Mouse (Mus musculus) thymus, adult 2 months (tissue): ENCODE measurements around the gene Skp1a. TPM values are rescaled to one million over a fixed set of nuclear protein-coding genes. Genes with fewer than 3 reads are reported as not detected.

ENCODE experiments used
- DNase-seq: peaks from one replicate; pipeline ENCODE4 v3.0.0; 2021
- H3K27ac ChIP-seq: fragments of 200-500 bp; 2 replicates; pipeline ENCODE4 v1.5.1; 2012; ENCODE audit warnings: low read length, control low read depth; ENCODE audit not compliant: control insufficient read depth, insufficient read depth
- H3K27me3 ChIP-seq: fragments of 200-500 bp; 2 replicates; pipeline ENCODE4 v1.6.1; 2012; ENCODE audit warnings: mild to moderate bottlenecking, low read length, moderate library complexity, mixed read lengths; ENCODE audit not compliant: control insufficient read depth, insufficient read depth
- H3K36me3 ChIP-seq: fragments of 200-500 bp; 2 replicates; pipeline ENCODE4 v1.6.1; 2012; ENCODE audit warnings: mild to moderate bottlenecking, low read length, moderate library complexity; ENCODE audit not compliant: control insufficient read depth, insufficient read depth
- H3K4me1 ChIP-seq: fragments of 200-500 bp; replicated peaks from 2 replicates; pipeline ENCODE4 v1.6.1; 2012; ENCODE audit warnings: low read length; ENCODE audit not compliant: control insufficient read depth, insufficient read depth
- H3K4me3 ChIP-seq: fragments of 200-500 bp; 2 replicates; pipeline ENCODE4 v1.5.1; 2012; ENCODE audit warnings: mild to moderate bottlenecking, low read length, control low read depth, moderate library complexity; ENCODE audit not compliant: control insufficient read depth, insufficient read depth
- CTCF ChIP-seq: fragments of 200-500 bp; IDR thresholded peaks from 2 replicates; pipeline ENCODE4 v1.5.1; 2012; ENCODE audit warnings: mild to moderate bottlenecking, control low read depth, low read length, moderate library complexity, borderline replicate concordance; ENCODE audit not compliant: control insufficient read depth, poor library complexity, insufficient read depth; ENCODE audit errors: extremely low read depth
- POLR2A ChIP-seq: fragments of 200-500 bp; IDR thresholded peaks from 2 replicates; pipeline ENCODE4 v1.6.1; 2012; ENCODE audit warnings: mild to moderate bottlenecking, low read length, control low read depth, moderate library complexity; ENCODE audit not compliant: control insufficient read depth, poor library complexity, insufficient read depth; ENCODE audit errors: extremely low read depth
- WGBS: fragments of 180-500 bp; shearing (Covaris S2); methylation state at CpG from one replicate; pipeline ENCODE4 v1.1.7; 2018; 5-methylcytosine and 5-hydroxymethylcytosine counted together
- polyA plus RNA-seq: library from polyadenylated mRNA; depleted of rRNA; stranded (reverse); fragments of >200 nt; gene quantifications from 2 replicates; pipeline ENCODE4 v1.2.3, GENCODE M21; 2012; rRNA removed

Skp1a gene
- polyA plus RNA-seq, 1 experiment = 35.9 TPM

DNA sequence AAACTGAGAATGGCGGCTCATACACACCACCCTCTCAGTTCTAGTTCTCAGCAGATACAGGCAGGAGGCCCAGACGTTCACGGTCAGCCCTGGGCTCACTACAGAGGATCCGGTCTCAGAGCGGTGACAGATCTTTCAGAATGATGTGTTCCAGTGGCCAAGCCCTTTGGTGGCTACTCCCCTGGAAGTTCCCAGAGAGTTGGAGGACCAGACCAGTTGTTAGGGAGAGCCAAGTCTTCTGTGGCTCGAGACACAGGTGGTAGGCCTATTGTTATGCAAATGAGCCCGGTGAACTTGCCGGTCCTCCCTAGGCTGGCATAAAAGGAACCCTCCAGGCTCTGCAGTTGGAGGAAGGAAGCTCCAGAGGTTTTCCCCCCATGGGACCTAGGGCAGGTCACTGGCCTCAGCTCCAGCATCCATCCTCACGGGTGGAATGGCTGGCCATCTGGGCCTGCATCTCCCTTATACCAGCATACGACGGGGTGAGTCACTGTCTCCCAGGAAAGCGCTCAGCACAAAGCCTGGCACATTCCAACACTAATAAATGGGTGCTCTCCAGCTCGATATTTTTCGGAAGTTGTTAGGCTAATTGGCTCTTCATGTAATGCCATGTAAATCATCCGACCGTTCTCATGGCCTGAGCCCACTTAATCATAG is 54.6 kb downstream of the Skp1a start:
- no peak for DNase-seq
- Histone ChIP-seq H3K36me3 (peaks cover 6% of the 10 kb centered on the region), H3K27me3 (no peaks in the 10 kb centered on the region), H3K27ac (no peak overlapping the region), H3K4me1 (peaks cover 46% of the 10 kb centered on the region), H3K4me3 (no peak overlapping the region)
- TF ChIP-seq POLR2A = no peak
- TF ChIP-seq CTCF = no peak
- 83% methylated on average over 16 of the region's 16 CpGs for WGBS

DNA sequence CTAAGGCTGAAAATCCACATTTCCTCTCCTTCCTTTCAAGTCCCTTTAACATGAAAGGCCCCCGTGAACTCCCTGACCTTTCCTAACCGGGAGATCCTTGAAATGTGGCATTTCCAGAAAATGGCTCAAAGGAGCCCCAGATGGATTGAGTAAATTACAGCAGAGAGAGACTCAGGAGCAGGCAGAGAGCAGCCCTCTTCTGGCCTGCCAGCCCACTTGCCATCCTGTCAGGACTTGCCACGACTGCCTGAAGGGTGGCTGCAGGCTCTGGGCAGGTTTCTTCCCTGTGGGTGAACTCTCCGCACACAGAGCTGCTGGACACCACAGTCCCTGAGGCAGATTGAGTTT is 55.1 kb downstream of the Skp1a start:
- TF ChIP-seq POLR2A = no peak
- no peak for TF ChIP-seq CTCF
- peaks cover 49% of the 10 kb centered on the region for H3K4me1 ChIP-seq
- H3K27me3 ChIP-seq = no peaks in the 10 kb centered on the region
- WGBS = 62% methylated on average over 4 of the region's 4 CpGs
- no peak overlapping the region for H3K27ac ChIP-seq
- peaks cover 1% of the 10 kb centered on the region; the same call in 1 of the 2 replicates for H3K36me3 ChIP-seq
- no peak for DNase-seq
- no peak overlapping the region for H3K4me3 ChIP-seq

DNA sequence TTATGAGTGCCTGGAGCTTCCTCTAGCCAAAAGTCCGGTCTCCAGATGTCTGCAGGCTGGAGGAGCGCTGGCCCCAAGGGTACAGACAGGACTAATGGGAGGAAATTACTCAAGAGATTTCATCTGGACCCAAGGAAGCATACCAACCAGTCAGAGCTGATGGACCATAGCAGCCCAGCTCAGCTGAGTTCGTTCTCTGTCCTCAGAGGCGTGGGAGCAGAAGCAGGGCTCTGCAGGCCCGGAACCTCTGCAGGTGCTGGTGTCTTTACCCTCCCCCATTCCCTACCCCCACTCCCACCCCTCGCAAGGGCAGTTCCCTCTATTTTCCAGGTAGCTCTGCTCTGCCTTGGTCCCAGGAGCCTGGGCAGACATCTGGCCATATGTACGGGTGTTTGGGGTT is 60.6 kb downstream of the Skp1a start:
- DNase-seq = peak; percentile 53
- Histone ChIP-seq H3K27me3 (no peaks in the 10 kb centered on the region), H3K36me3 (no peaks in the 10 kb centered on the region), H3K27ac (peak overlapping the region; percentile 89), H3K4me1 (peaks cover 56% of the 10 kb centered on the region), H3K4me3 (no peak overlapping the region)
- TF ChIP-seq CTCF (no peak), POLR2A (no peak)
- WGBS = 33% methylated on average over 7 of the region's 7 CpGs

DNA sequence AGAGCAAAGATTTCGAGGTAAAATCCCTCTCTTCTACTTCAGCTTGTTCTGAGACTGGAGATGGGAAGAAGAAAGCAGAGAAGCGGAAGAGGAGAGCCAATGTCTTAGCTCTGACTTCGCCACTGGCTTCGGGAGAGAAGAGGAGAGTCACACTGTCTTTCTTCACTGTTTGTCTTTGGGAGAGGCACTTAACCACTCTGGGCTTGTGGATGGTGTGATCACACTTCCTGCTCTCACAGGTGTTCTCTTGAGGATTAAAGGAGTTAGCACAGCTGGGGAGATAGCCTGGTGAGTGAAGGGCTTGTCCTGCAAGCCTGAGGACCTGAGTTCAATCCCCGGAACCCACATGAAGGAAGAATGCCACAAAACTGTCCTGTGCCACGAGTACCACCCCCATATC is 61.1 kb downstream of the Skp1a start:
- no peaks in the 10 kb centered on the region for H3K27me3 ChIP-seq
- H3K27ac ChIP-seq = peak overlapping the region; percentile 89
- H3K4me3 ChIP-seq = no peak overlapping the region
- no peaks in the 10 kb centered on the region for H3K36me3 ChIP-seq
- peak; percentile 55 for DNase-seq
- WGBS = 12% methylated on average over 6 of the region's 6 CpGs
- peaks cover 57% of the 10 kb centered on the region for H3K4me1 ChIP-seq
- no peak for TF ChIP-seq POLR2A
- no peak for TF ChIP-seq CTCF

GRCm38 (mm10) chr11:52294103-52294502 is 62.3 kb downstream of the Skp1a start:
- no peak for DNase-seq
- H3K4me3 ChIP-seq = no peak overlapping the region
- TF ChIP-seq CTCF (no peak), POLR2A (no peak)
- H3K27ac ChIP-seq = no peak overlapping the region
- peaks cover 66% of the 10 kb centered on the region for H3K4me1 ChIP-seq
- H3K27me3 ChIP-seq = no peaks in the 10 kb centered on the region
- H3K36me3 ChIP-seq = no peaks in the 10 kb centered on the region
- 86% methylated on average over 9 of the region's 9 CpGs for WGBS

Other genes starting within 250 kb of the Skp1a start
- 63.9 and 72.5 TPM in 2 replicates for gene Ube2b, start 231.2 kb upstream of the Skp1a start, polyA plus RNA-seq
- gene Cdkl3, start 227.8 kb upstream of the Skp1a start, polyA plus RNA-seq = 3.1 and 3.4 TPM in 2 replicates
- 51.0 and 54.7 TPM in 2 replicates for gene Ppp2ca, start 133.3 kb upstream of the Skp1a start, polyA plus RNA-seq
- not detected in 2 replicates for gene Olfr1373, start 86.5 kb upstream of the Skp1a start, polyA plus RNA-seq
- gene Olfr1371, start 18.0 kb upstream of the Skp1a start, polyA plus RNA-seq = 0.15 TPM in 1 of 2 replicates, not detected in the other
- 2,910 and 3,273 TPM in 2 replicates for gene Tcf7, start 51.0 kb downstream of the Skp1a start, polyA plus RNA-seq
- gene Vdac1, start 128.9 kb downstream of the Skp1a start, polyA plus RNA-seq = 64.8 and 70.3 TPM in 2 replicates
- 124 and 127 TPM in 2 replicates for gene 9530068E07Rik, start 164.4 kb downstream of the Skp1a start, polyA plus RNA-seq